Mouse (Mus musculus): ENCODE data around the gene Carns1.

DNA sequence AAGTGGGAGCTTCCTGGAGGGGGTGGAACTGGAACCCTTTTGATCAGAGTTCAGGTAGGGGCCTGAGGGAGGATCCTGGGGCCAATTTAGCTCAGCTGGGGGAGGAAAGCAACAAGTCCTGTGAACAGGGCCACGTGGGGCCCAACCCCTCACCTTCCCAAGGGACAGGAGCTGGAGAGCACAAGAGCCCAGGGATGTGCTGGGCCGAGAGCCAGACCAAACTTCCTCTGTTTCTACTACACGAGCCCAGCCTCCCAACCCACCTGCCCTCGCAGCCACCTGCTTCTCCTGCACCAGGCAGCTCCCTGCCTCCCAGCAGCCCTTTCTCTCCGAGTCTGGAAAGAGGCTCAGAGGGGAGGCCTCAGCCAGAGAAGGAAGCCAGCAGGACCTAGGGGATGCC lies 21.3 kb upstream of the Carns1 start:
- no peak for TF ChIP-seq EP300 (IDR thresholded peaks at IDR 0.05; ENCODE audit: low read depth)
- TF ChIP-seq CTCF (IDR thresholded peaks at IDR 0.05; ENCODE audit: low read depth), result no peak
